Mouse (Mus musculus) ES-E14 (cell line): ENCODE data around the gene Zfp110. TPM values are rescaled to one million over a fixed set of nuclear protein-coding genes. Genes with fewer than 3 reads are reported as not detected.
"Not testable (repeated sequence)": the region's sequence is repeated elsewhere in the genome, so short reads cannot be mapped to it uniquely, and the experiment has no call there.

ENCODE experiments used
- DNase-seq: peaks from one replicate; pipeline ENCODE4 v3.0.0-alpha.2; 2013; ENCODE audit warnings: low read depth, low spot score
- H3K27ac ChIP-seq: 2 replicates; pipeline ENCODE4 v1.5.1; 2012; ENCODE audit warnings: low read depth, mild to moderate bottlenecking, low read length, moderate library complexity, mixed read lengths; ENCODE audit not compliant: poor library complexity, insufficient read depth, severe bottlenecking
- H3K36me3 ChIP-seq: 2 replicates; pipeline ENCODE4 v1.6.1; 2012; ENCODE audit warnings: mild to moderate bottlenecking, low read length, moderate library complexity, mixed read lengths; ENCODE audit not compliant: control insufficient read depth, poor library complexity, insufficient read depth, severe bottlenecking
- H3K4me1 ChIP-seq, 2 experiments: fragments of 150-350 bp in 1 of 2; sonication (generic) in 1 of 2; 2 replicates each; pipeline ENCODE4 v1.6.1; 2012; ENCODE audit warnings: low read length in 2 of 2, mild to moderate bottlenecking in 1 of 2, mixed read lengths in 1 of 2; ENCODE audit not compliant: control insufficient read depth in 2 of 2, insufficient read depth in 2 of 2, poor library complexity in 1 of 2
- H3K4me3 ChIP-seq, 2 experiments: fragments of 150-350 bp in 1 of 2; sonication (generic) in 1 of 2; 2 replicates each; pipeline ENCODE4 v1.5.1; 2012; ENCODE audit warnings: low read length in 2 of 2, low read depth in 1 of 2, mild to moderate bottlenecking in 1 of 2, mixed read lengths in 1 of 2; ENCODE audit not compliant: insufficient read depth in 1 of 2, poor library complexity in 1 of 2, severe bottlenecking in 1 of 2
- H3K9ac ChIP-seq: 2 replicates; pipeline ENCODE4 v1.6.1; 2012; ENCODE audit warnings: low read depth, mild to moderate bottlenecking, low read length, mixed read lengths; ENCODE audit not compliant: poor library complexity, insufficient read depth, severe bottlenecking
- H3K9me3 ChIP-seq: fragments of 150-350 bp; sonication (generic); 2 replicates; pipeline ENCODE4 v1.6.1; 2012; ENCODE audit warnings: low read depth, mild to moderate bottlenecking, low read length; ENCODE audit not compliant: control insufficient read depth, insufficient read depth
- CHD2 ChIP-seq: IDR thresholded peaks from 2 replicates; pipeline ENCODE4 v1.6.1; 2014; ENCODE audit warnings: mild to moderate bottlenecking, low read depth, low read length, inconsistent platforms
- HCFC1 ChIP-seq: IDR thresholded peaks from 2 replicates; pipeline ENCODE4 v1.6.1; 2012; ENCODE audit warnings: low read length, inconsistent platforms, borderline replicate concordance; ENCODE audit not compliant: insufficient read depth
- MAFK ChIP-seq: IDR thresholded peaks from 2 replicates; pipeline ENCODE4 v1.6.1; 2014; ENCODE audit warnings: mild to moderate bottlenecking, low read depth, low read length, inconsistent platforms; ENCODE audit not compliant: insufficient read depth
- ZC3H11A ChIP-seq: IDR thresholded peaks from 2 replicates; pipeline ENCODE4 v1.6.1; 2012; ENCODE audit warnings: low read depth, mild to moderate bottlenecking, inconsistent platforms, low read length, borderline replicate concordance
- ZNF384 ChIP-seq: IDR thresholded peaks from 2 replicates; pipeline ENCODE4 v1.6.1; 2012; ENCODE audit warnings: low read depth, low read length, inconsistent platforms
- in situ Hi-C, 2 experiments: fragments of 600-800 bp; cut with MboI; formaldehyde crosslinking; loops; one replicate each; pipeline ENCODE4 v1.15.1; 2025; ENCODE audit warnings: low sequenced_read_pairs in 2 of 2, inconsistent platforms in 1 of 2; ENCODE audit not compliant: unreplicated experiment in 2 of 2
- total RNA-seq: library from RNA; depleted of rRNA; stranded (reverse); fragments of 300-350 nt; gene quantifications from 2 replicates; pipeline ENCODE4 v1.2.3, GENCODE M21; 2012; rRNA removed

The Zfp110 gene
- total RNA-seq = 53.9 and 65.9 TPM in 2 replicates

DNA sequence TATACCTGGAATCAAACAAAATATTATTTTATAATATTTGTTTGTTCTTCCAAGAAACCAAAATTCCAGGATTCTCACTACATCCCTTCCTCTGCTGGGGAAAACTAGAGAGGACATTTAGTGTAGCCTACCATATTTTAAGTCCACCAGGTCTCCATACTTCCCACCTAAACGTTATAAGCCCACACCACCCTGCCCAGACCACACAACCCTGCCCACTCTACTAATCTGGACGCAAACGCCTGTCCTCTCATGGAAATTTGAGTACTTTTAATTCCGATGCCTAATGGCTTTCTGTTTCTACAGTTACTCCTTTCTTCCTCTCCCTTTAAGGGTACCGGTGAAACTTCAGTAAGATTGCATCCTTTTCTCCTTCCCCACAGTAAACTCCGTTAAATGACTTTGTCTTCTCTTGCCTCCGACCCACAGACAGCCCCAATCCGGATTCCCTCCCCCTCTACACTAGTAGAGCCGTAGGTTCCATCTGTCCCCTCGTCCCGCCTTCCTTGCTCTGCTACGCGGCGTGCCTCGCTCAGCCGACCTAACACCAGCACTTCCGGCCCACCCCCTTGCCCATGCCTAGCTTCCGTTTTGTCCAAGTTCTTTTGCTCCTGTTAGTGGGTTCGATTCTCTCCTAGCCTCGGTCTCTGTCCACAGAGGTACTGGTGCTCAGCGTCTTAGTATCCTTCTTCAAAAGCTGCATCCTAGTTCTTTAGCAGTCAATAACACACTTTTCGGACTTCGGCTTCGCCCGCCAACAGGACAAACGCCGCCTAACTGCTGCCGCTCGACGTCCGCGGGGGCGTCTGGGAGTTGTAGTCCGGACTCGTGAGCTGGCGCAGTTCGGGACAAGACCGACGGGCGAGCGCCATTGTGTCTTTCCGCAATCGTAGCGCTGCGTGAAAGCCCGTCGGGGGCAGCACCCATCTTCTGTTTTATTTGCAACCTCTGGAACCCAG is at the start of gene Zfp110:
Gene Zfp110, plus strand, starts transcription at position 600 of the 959 bp plus-strand sequence.
- Histone ChIP-seq H3K4me3 (peak within 1 kb of the TSS; percentile 91 to 98), H3K4me1 (peaks cover 0 to 5% of the 10 kb centered on the region in 2 experiments; a peak in 2 of 4 replicates), H3K36me3 (peaks cover 8% of the 10 kb centered on the region), H3K9me3 (no peaks in the 10 kb centered on the region), H3K27ac (peak within 1 kb of the TSS; percentile 88), H3K9ac (peak within 1 kb of the TSS; percentile 90)
- DNase-seq = peak; percentile 93
- TF ChIP-seq HCFC1 (peak; percentile 93), ZNF384 (no peak), MAFK (no peak), CHD2 (0 out of 2 replicates have a peak, but pooled peaks have one; percentile 19), ZC3H11A (no peak)
- in situ Hi-C loops = no loop called here

DNA sequence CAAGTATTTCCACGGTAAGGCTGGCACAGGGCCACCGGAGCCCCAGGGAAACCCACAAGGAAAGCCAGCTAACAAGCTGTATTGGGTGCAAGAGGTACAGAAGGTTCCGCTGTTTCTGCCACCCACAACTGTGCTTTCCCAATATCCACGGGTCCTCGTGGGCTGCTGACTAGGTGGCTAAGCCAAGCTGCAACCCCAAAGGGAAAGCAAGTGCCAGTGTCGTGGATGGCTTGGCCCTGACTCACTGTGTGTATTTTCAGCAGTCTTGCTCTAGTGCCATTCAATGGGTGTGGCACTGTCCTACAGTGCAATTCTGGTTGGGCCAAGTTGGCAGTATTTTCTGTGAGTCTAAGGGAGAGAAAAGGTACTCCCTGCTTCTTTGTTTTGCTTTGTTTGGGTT is 47.2 kb upstream of the Zfp110 start:
- H3K27ac ChIP-seq = no peak overlapping the region
- no peaks in the 10 kb centered on the region for H3K36me3 ChIP-seq
- no peak for DNase-seq
- TF ChIP-seq HCFC1 (no peak), CHD2 (no peak), ZNF384 (no peak), MAFK (no peak), ZC3H11A (no peak)
- no peaks in the 10 kb centered on the region for H3K4me1 ChIP-seq
- no peaks in the 10 kb centered on the region for H3K9me3 ChIP-seq
- H3K4me3 ChIP-seq = no peak overlapping the region
- in situ Hi-C loops = no loop called here
- no peak overlapping the region for H3K9ac ChIP-seq

DNA sequence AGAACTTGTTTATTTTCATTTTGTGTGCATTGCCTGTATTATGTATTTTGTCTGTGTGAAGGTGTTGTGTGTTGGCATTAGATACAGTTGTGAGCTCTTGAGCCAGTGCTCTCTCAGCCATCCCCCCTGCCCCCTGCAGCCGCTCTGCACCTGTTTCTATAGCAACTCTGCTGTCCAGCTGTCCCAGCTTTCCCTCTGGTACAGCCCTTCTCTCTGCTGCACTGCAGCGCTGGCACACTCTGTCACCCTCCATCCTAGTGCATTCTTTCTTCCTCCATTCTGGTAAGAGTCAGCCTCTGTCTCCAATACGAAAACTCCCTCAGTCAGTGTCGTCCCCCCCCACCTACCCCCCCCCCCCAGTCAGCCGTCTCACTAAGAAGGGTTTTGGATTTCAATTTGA is 46.5 kb upstream of the Zfp110 start:
- H3K4me1 ChIP-seq = no peaks in the 10 kb centered on the region
- no peaks in the 10 kb centered on the region for H3K36me3 ChIP-seq
- in situ Hi-C loops = no loop called here
- no peak overlapping the region for H3K27ac ChIP-seq
- H3K9ac ChIP-seq = no peak overlapping the region
- no peak for DNase-seq
- no peaks in the 10 kb centered on the region for H3K9me3 ChIP-seq
- TF ChIP-seq HCFC1 (no peak), ZC3H11A (no peak), MAFK (no peak), ZNF384 (no peak), CHD2 (no peak)
- no peak overlapping the region for H3K4me3 ChIP-seq

DNA sequence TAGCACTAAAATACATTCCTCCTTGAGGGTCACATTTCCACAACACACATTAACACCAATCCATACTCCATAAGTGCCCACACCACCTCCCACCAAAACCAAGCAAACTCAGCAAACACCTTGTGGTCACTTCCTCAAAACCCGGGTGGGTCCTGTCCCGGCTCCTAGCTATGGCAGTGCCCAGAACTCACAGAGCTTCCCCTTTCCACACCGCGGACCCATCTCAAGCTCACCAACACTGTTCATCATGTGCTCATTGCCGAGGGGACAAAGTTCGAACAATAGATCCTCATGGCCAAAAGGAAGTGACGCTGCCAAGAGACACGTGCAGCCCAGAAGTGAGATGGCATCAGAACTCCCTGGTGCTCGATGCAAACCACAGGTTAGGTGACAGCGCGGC is 41.9 kb upstream of the Zfp110 start:
- H3K4me3 ChIP-seq, H3K9me3 ChIP-seq, H3K4me1 ChIP-seq, H3K9ac ChIP-seq, H3K27ac ChIP-seq, DNase-seq, in situ Hi-C loops, H3K36me3 ChIP-seq: not testable (repeated sequence)
